Mouse (Mus musculus) heart, embryonic 15.5 days (tissue): ENCODE data around the gene Dscaml1. TPM values are rescaled to one million over a fixed set of nuclear protein-coding genes. Genes with fewer than 3 reads are reported as not detected.
A peak's percentile ranks its signal among the peaks of the same experiment; 100 is the strongest.

Experiments used
- ATAC-seq: fragments of 200-750 bp; cut with Nextera tagmentation; replicated peaks from 2 replicates; pipeline ENCODE4 v1.8.0; 2017; ENCODE audit warnings: low read depth, moderate TSS enrichment; ENCODE audit not compliant: insufficient number of reproducible peaks, insufficient read depth, low FRiP score
- H3K27ac ChIP-seq: fragments of 300-500 bp; sonication (generic); 2 replicates; pipeline ENCODE4 v1.5.1; 2015; ENCODE audit warnings: mild to moderate bottlenecking, inconsistent platforms
- H3K27me3 ChIP-seq: fragments of 300-500 bp; sonication (generic); 2 replicates; pipeline ENCODE4 v1.6.1; 2015; ENCODE audit warnings: inconsistent platforms
- H3K36me3 ChIP-seq: fragments of 300-500 bp; sonication (generic); 2 replicates; pipeline ENCODE4 v1.6.1; 2015; ENCODE audit warnings: mild to moderate bottlenecking, inconsistent platforms
- H3K4me1 ChIP-seq: fragments of 300-500 bp; sonication (generic); replicated peaks from 2 replicates; pipeline ENCODE4 v1.6.1; 2015; ENCODE audit warnings: inconsistent platforms
- H3K4me2 ChIP-seq: fragments of 300-500 bp; sonication (generic); 2 replicates; pipeline ENCODE4 v1.6.1; 2015; ENCODE audit warnings: inconsistent platforms, mild to moderate bottlenecking, moderate library complexity
- H3K4me3 ChIP-seq: fragments of 300-500 bp; sonication (generic); 2 replicates; pipeline ENCODE4 v1.5.1; 2015; ENCODE audit warnings: mild to moderate bottlenecking, inconsistent platforms
- H3K9ac ChIP-seq: fragments of 300-500 bp; sonication (generic); 2 replicates; pipeline ENCODE4 v1.6.1; 2015; ENCODE audit warnings: mild to moderate bottlenecking, inconsistent platforms
- H3K9me3 ChIP-seq: fragments of 300-500 bp; sonication (generic); replicated peaks from 2 replicates; pipeline ENCODE4 v1.6.1; 2016; ENCODE audit warnings: inconsistent platforms
- WGBS: fragments of 180-500 bp; shearing (Covaris S2); methylation state at CpG from one replicate; pipeline ENCODE4 v1.1.7; 2015; ENCODE audit warnings: mixed read lengths; 5-methylcytosine and 5-hydroxymethylcytosine counted together
- polyA plus RNA-seq: library from polyadenylated mRNA; unstranded; fragments of >200 nt; fragmentation: Nextera tagmentation; extraction: Ambion mirVana; gene quantifications from 2 replicates; pipeline ENCODE4 v1.2.1, GENCODE M21; 2015

Gene Dscaml1
- polyA plus RNA-seq, 1 experiment from 2014 or later: 0.23 TPM

DNA sequence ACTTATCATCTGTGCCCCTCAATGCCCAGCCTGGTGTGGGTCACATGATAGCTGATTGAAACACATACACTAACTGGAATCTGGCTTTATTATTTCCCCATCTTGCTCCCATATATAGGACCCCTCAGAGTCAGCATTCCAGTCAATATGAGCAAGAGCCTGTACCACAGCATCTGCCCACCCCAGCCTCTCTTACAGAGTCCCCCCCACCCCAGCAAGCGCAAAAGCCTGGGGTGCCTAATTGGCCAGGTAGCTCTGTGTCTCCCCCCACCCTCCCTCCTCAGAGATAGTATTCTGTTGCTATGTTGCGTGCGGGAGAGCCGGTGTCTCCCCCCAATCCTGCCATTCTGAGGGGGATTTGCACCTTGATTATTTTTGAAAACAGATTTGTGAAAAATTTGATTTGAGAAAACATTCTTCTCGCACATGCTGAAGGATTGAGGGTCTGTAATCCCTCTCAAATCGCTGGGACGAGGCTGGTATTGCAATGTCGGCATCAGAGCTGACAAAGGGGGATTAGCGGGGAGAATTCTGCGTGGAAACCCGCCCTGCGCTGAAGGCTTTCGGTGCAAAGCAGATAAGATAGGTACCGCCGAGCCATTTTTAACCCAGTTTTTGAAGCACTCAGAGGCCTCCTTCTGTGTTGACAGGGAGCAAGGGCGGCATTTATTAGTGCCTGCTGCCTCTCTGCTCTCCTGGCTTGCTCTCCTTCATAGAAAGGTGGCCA lies 153.8 kb downstream of the Dscaml1 start:
- Histone ChIP-seq H3K4me1 (peaks cover 13% of the 10 kb centered on the region), H3K4me3 (no peak overlapping the region), H3K9ac (no peak overlapping the region; the same call in 1 of the 2 replicates), H3K4me2 (peak overlapping the region; percentile 20), H3K36me3 (no peaks in the 10 kb centered on the region), H3K9me3 (no peaks in the 10 kb centered on the region), H3K27me3 (0 out of 2 replicates have a peak, but pooled peaks cover 5% of the 10 kb centered on the region), H3K27ac (no peak overlapping the region)
- ATAC-seq: no peak
- WGBS: 33% methylated on average over 16 of the region's 16 CpGs

DNA sequence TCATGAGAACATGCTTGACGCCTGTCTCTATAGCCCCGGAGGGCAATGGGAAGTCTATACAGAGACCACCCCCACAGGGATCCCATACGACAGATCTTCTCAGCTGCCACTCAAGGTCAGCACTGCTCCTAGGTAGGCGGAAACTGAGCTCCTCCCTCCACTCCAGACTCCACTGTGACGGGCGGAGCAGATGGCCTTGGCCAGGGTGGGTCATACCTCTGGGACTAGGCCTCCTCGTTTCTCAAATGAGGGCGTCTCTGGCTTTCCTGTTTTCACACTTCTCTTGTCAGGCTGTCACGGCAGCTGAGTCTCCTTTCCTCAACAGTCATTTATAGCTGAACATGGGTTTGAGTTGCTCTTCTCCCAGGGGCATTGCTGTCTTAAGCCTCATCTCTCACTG lies 160.0 kb downstream of the Dscaml1 start:
- Histone ChIP-seq H3K27me3 (0 out of 2 replicates have a peak, but pooled peaks cover 6% of the 10 kb centered on the region), H3K4me3 (no peak overlapping the region), H3K9me3 (no peaks in the 10 kb centered on the region), H3K4me1 (no peaks in the 10 kb centered on the region), H3K9ac (no peak overlapping the region), H3K4me2 (no peak overlapping the region), H3K27ac (no peak overlapping the region), H3K36me3 (no peaks in the 10 kb centered on the region)
- 46% methylated on average over 9 of the region's 9 CpGs for WGBS
- no peak for ATAC-seq

DNA sequence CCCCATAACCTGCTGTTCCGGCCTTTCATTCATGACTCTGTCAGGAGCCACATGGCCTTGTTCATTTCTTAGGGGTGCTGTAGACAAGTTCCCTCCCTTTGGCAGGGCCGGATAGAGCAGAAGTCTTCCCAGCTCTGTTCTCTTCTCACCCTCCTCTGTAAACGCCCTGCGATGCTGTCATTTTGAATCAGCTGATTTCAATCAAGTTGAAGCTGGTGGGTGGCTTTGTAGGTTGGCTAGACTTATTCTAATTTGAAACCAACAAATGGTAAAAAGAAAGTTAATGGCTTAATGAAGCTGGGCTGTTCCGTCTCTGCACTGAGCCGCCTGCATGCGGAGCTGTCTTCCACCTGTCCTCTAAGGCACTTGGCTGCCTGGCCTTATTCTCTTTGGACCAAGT lies 161.3 kb downstream of the Dscaml1 start:
- ATAC-seq: no peak
- WGBS: 86% methylated on average over 7 of the region's 7 CpGs
- Histone ChIP-seq H3K36me3 (no peaks in the 10 kb centered on the region), H3K4me1 (no peaks in the 10 kb centered on the region), H3K27me3 (0 out of 2 replicates have a peak, but pooled peaks cover 6% of the 10 kb centered on the region), H3K4me3 (no peak overlapping the region), H3K9me3 (no peaks in the 10 kb centered on the region), H3K9ac (no peak overlapping the region), H3K27ac (no peak overlapping the region), H3K4me2 (no peak overlapping the region)

- no peak for ATAC-seq
- no peak overlapping the region for H3K4me2 ChIP-seq
- WGBS: 75% methylated on average over 3 of the region's 3 CpGs
- no peak overlapping the region for H3K27ac ChIP-seq
- no peaks in the 10 kb centered on the region for H3K4me1 ChIP-seq
- H3K4me3 ChIP-seq: no peak overlapping the region
- H3K27me3 ChIP-seq: 0 out of 2 replicates have a peak, but pooled peaks cover 6% of the 10 kb centered on the region
- no peaks in the 10 kb centered on the region for H3K9me3 ChIP-seq
- no peaks in the 10 kb centered on the region for H3K36me3 ChIP-seq
- H3K9ac ChIP-seq: no peak overlapping the region
Measured at GRCm38 (mm10) chr9:45589867-45590266, 163.4 kb downstream of the Dscaml1 start.

GRCm38 (mm10) chr9:45591061-45591460 lies 164.6 kb downstream of the Dscaml1 start:
- H3K27ac ChIP-seq: no peak overlapping the region
- H3K4me1 ChIP-seq: no peaks in the 10 kb centered on the region
- 67% methylated on average over 2 of the region's 2 CpGs for WGBS
- no peak overlapping the region for H3K4me2 ChIP-seq
- no peak for ATAC-seq
- 0 out of 2 replicates have a peak, but pooled peaks cover 6% of the 10 kb centered on the region for H3K27me3 ChIP-seq
- no peak overlapping the region for H3K4me3 ChIP-seq
- no peaks in the 10 kb centered on the region for H3K36me3 ChIP-seq
- no peak overlapping the region for H3K9ac ChIP-seq
- no peaks in the 10 kb centered on the region for H3K9me3 ChIP-seq

DNA sequence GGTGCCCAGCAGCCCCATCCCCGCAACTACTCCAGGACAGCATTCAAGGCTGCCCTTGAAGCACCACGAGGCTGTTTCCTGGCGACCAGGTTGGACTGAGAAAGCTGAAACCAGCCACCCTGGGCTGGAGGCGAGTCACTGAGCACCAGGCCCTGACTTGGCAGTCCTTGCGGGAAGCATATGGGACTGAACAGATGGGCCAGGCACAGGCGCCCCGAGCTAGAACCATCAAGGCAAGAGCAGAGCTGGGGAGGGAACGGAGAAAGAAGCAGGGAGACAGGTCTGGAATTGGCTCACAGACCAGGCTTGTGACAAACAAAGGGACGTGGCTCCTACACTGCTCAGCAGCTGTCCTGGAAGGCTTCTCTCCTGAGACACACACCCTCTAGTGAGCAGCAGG lies 165.9 kb downstream of the Dscaml1 start:
- Histone ChIP-seq H3K27me3 (0 out of 2 replicates have a peak, but pooled peaks cover 6% of the 10 kb centered on the region), H3K4me3 (no peak overlapping the region), H3K4me2 (no peak overlapping the region), H3K36me3 (no peaks in the 10 kb centered on the region), H3K9ac (no peak overlapping the region), H3K4me1 (no peaks in the 10 kb centered on the region), H3K9me3 (no peaks in the 10 kb centered on the region), H3K27ac (no peak overlapping the region)
- 69% methylated on average over 9 of the region's 9 CpGs for WGBS
- no peak for ATAC-seq

DNA sequence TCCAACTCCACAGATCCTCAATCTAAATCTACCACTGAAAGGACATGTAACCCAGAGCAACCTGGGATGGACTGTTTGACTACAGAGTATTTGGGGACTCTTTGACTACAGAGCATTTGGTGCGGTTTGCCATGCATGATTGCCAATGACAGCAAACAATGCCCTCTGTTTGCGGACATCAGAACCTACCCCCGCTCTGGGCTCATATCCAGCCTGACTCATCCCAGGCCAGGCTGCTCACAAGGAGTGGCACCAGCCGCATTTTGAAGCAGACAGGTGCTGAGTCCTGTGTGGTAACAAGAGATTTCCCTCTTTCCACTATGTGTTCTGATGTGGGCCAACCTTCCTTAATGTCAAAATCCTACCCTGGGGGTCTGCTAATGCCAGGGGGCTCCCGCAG lies 171.7 kb downstream of the Dscaml1 start:
- 76% methylated on average over 5 of the region's 5 CpGs for WGBS
- H3K27me3 ChIP-seq: peaks cover 12% of the 10 kb centered on the region

GRCm38 (mm10) chr9:45599377-45599776 lies 172.9 kb downstream of the Dscaml1 start:
- ATAC-seq: no peak
- H3K27me3 ChIP-seq: peaks cover 12% of the 10 kb centered on the region
- 44% methylated on average over 4 of the region's 4 CpGs for WGBS
- no peak overlapping the region for H3K4me2 ChIP-seq
- no peaks in the 10 kb centered on the region for H3K4me1 ChIP-seq
- no peaks in the 10 kb centered on the region for H3K36me3 ChIP-seq
- H3K9ac ChIP-seq: no peak overlapping the region
- H3K27ac ChIP-seq: no peak overlapping the region
- no peaks in the 10 kb centered on the region for H3K9me3 ChIP-seq
- H3K4me3 ChIP-seq: no peak overlapping the region

More for the DNA sequence above, 171.7 kb downstream of the Dscaml1 start:
- no peaks in the 10 kb centered on the region for H3K36me3 ChIP-seq
- no peak overlapping the region for H3K9ac ChIP-seq
- H3K4me3 ChIP-seq: no peak overlapping the region
- no peak overlapping the region for H3K4me2 ChIP-seq
- ATAC-seq: no peak
- H3K9me3 ChIP-seq: no peaks in the 10 kb centered on the region
- H3K27ac ChIP-seq: no peak overlapping the region
- H3K4me1 ChIP-seq: no peaks in the 10 kb centered on the region

DNA sequence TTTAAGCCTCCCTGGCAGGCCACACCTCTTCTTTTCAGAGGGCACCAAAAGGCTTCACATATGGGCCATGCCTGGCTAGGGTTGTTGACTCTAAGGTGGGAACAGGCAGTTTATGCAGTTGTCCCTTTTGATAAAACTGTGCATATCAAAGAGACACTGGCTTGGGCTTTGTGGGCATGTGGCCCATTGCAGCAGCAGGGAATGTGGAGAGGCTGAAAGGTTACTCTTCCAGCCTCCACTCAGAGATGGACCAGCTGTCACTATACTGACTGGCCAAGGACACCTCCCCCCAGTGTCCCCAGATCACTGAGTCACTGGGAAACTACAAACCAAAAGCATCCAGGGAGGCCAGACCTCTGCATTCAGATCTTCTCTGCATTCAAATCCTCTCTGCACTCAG lies 180.9 kb downstream of the Dscaml1 start:
- no peak for ATAC-seq
- H3K9ac ChIP-seq: no peak overlapping the region

GRCm38 (mm10) chr9:45608097-45609031 lies 181.9 kb downstream of the Dscaml1 start:
- Histone ChIP-seq H3K4me3 (no peak overlapping the region), H3K9ac (no peak overlapping the region), H3K4me2 (no peak overlapping the region), H3K4me1 (no peaks in the 10 kb centered on the region), H3K36me3 (no peaks in the 10 kb centered on the region), H3K27me3 (peaks cover 7% of the 10 kb centered on the region; the same call in 1 of the 2 replicates), H3K27ac (no peak overlapping the region), H3K9me3 (no peaks in the 10 kb centered on the region)
- 34% methylated on average over 13 of the region's 13 CpGs for WGBS
- ATAC-seq: no peak

More for the DNA sequence above, 180.9 kb downstream of the Dscaml1 start:
- no peaks in the 10 kb centered on the region for H3K4me1 ChIP-seq
- no peak overlapping the region for H3K4me2 ChIP-seq
- H3K27me3 ChIP-seq: peaks cover 8% of the 10 kb centered on the region; the same call in 1 of the 2 replicates
- no peak overlapping the region for H3K27ac ChIP-seq
- H3K4me3 ChIP-seq: no peak overlapping the region
- H3K9me3 ChIP-seq: no peaks in the 10 kb centered on the region
- H3K36me3 ChIP-seq: no peaks in the 10 kb centered on the region

DNA sequence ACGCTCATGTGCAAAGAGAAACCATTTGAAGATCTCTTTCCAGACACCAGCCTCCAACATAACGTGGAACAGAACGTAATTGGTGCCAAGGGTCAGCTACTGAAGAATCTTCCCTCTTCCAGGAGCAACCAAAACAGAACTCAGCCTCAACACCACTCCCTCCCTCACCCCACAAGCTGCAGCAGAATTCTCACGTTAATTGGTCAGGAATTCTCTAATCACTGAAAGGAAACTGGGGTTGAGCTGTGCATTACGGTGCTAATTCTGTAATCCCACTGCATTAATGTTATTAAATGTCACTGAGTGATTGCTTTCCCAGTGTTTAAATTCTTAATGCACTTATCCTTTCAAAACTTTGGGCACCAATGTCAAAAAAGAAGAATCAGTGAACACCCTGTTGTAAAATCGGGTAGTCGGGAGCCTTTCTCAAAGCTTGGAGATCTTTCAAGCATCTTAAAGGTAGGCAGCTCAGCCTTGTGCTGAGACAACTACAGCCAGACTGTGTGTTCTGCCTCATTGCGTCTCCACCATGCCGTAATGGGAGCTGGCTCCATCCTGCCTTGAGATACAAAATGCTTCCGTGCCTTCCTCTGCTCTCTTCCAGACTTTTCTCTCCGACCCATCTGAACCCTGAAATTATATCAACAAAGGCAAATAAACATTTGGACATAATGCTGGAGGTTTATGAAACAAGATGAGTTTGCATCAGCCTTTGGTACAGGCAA lies 184.1 kb downstream of the Dscaml1 start:
- H3K36me3 ChIP-seq: no peaks in the 10 kb centered on the region
- no peak for ATAC-seq

More for the DNA sequence above, 184.1 kb downstream of the Dscaml1 start:
- Histone ChIP-seq H3K27ac (no peak overlapping the region), H3K9ac (no peak overlapping the region), H3K4me1 (no peaks in the 10 kb centered on the region), H3K9me3 (no peaks in the 10 kb centered on the region), H3K4me2 (no peak overlapping the region), H3K4me3 (no peak overlapping the region), H3K27me3 (peaks cover 7% of the 10 kb centered on the region; the same call in 1 of the 2 replicates)
- WGBS: 67% methylated on average over 11 of the region's 11 CpGs
